Mouse (Mus musculus): ENCODE measurements at regions not wholly inside any gene's neighbourhood (a gene's known extent, or its start where the extent isn't known, plus 50 kb on each side); places are given as distances from the start of the nearest gene placed in this dataset.

GRCm38 (mm10) chr10:74722971-74723370 is 244.0 kb upstream of the Gnaz start:
- DNase-seq (ENCODE audit: low read depth, low spot score): no peak

DNA sequence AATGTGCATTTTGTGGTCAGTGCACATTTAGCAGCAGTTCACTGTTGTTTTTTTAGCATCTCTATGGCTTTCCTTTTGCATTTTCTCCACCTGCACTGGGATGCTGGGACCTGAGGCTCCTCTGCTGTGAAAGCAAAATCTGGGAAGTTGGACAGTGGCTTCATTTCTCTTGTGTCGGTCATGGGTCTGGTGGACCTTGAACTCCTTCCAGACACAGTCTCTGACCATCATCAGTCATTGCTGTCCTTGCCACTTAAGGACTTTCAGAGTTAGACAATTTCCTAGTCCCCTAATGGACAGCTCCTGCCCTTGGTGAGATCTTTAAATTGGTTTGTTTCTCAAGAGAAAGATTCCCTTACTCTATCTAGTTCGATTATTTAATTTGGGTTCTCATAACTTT is 217.5 kb upstream of the Gnaz start:
- no peak for DNase-seq (ENCODE audit: low read depth, low spot score)

DNA sequence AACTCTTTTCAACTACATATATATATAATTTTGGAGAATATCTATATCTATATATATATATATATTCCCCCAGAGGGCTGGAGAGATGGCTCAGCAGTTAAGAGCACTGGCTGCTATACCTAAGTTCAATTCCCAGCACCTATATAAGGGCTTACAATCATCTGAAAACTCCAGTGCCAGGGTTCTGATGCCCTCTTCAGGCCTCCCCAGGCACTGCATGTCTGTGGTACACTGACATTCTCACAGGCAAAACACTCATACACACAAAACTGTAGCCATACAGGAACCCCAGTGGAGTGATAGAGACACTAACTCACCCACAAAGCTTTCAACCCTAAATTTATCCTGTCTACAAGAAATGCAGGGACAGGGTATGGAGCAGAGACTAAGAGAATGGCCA is 216.1 kb upstream of the Gnaz start:
- no peak for DNase-seq (ENCODE audit: low read depth, low spot score)

- DNase-seq (ENCODE audit: low read depth, low spot score): no peak
These were observed 206.2 kb upstream of the Gnaz start for GRCm38 (mm10) chr10:74760734-74761133.

GRCm38 (mm10) chr10:74789245-74789644 is 177.7 kb upstream of the Gnaz start:
- peak; percentile 8 for DNase-seq (ENCODE audit: low read depth, low spot score)

DNA sequence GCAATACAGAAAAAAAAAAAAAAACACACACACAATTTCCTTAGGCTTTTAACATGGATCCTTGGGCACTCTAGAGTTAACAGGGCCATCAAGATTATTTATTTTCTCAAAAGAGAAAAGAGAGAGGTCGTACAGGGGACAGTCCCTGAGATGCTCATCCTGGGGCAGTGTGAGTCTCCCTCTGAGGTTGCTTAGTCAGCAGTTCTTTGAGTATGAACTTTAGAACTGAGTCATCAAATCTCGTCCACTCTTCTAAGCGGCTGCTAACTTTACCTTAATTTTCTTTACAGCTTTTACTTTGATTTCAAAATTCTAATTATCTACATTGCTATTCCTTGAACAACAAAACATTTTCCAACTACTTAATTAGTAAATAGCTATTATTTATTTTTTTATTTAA is 177.0 kb upstream of the Gnaz start:
- DNase-seq (ENCODE audit: low read depth, low spot score): peak; percentile 14

GRCm38 (mm10) chr10:74823395-74823794 is 143.6 kb upstream of the Gnaz start:
- DNase-seq (ENCODE audit: low read depth, low spot score): peak; percentile 78

- peak; percentile 61 for DNase-seq (ENCODE audit: low read depth, low spot score)
These were observed 132.6 kb upstream of the Gnaz start for GRCm38 (mm10) chr10:74834359-74834758.

GRCm38 (mm10) chr10:74848372-74848771 is 118.6 kb upstream of the Gnaz start:
- peak; percentile 96 for DNase-seq (ENCODE audit: low read depth, low spot score)

GRCm38 (mm10) chr10:74854991-74855664 is 111.8 kb upstream of the Gnaz start:
- DNase-seq (ENCODE audit: low read depth, low spot score): no peak

Data from 3T3-L1 (cell line).